Mouse (Mus musculus) liver, embryonic 14.5 days (tissue): ENCODE results near the gene Tep1.

Source experiments
- CTCF ChIP-seq: IDR thresholded peaks from 2 replicates; pipeline ENCODE4 v1.5.1; 2016; ENCODE audit warnings: antibody characterized with exemption, low read depth, control low read depth
- EP300 ChIP-seq: IDR thresholded peaks from 2 replicates; pipeline ENCODE4 v1.6.1; 2016; ENCODE audit warnings: antibody characterized with exemption, low read depth

- TF ChIP-seq EP300 (no peak), CTCF (no peak)
These were observed 22.4 kb upstream of the Tep1 start for GRCm38 (mm10) chr14:50892541-50893459.
